Mouse (Mus musculus): ENCODE measurements around the gene Prn.

Prn gene

GRCm38 (mm10) chr2:131996369-131996768 is 86.6 kb downstream of the Prn start:
- no peak for DNase-seq

- no peak for DNase-seq
Measured at GRCm38 (mm10) chr2:131997356-131997755, 87.6 kb downstream of the Prn start.

GRCm38 (mm10) chr2:132001696-132002334 is 92.1 kb downstream of the Prn start:
- no peak for DNase-seq

- DNase-seq = no peak
Measured at GRCm38 (mm10) chr2:132003916-132004315, 94.2 kb downstream of the Prn start.

- DNase-seq = no peak
Measured at GRCm38 (mm10) chr2:132004495-132005136, 94.9 kb downstream of the Prn start.

GRCm38 (mm10) chr2:132005445-132005844 is 95.7 kb downstream of the Prn start:
- DNase-seq = no peak
